Mouse (Mus musculus) myocyte (in vitro differentiated cells): ENCODE data around the gene Zfp367. TPM values are rescaled to one million over a fixed set of nuclear protein-coding genes. Genes with fewer than 3 reads are reported as not detected.
A peak's percentile ranks its signal among the peaks of the same experiment; 100 is the strongest.

Source experiments
- H3K27me3 ChIP-seq: one replicate; pipeline ENCODE4 v1.6.1; 2011; ENCODE audit not compliant: control insufficient read depth, insufficient read depth, insufficient read length
- H3K36me3 ChIP-seq: one replicate; pipeline ENCODE4 v1.6.1; 2011; ENCODE audit not compliant: control insufficient read depth, insufficient read depth
- H3K4me2 ChIP-seq: one replicate; pipeline ENCODE4 v1.6.1; 2011; ENCODE audit warnings: low read depth, control low read depth
- H3K4me3 ChIP-seq: one replicate; pipeline ENCODE4 v1.5.1; 2011; ENCODE audit warnings: mild to moderate bottlenecking, control low read depth, moderate library complexity
- H3K79me2 ChIP-seq: one replicate; pipeline ENCODE4 v1.6.1; 2011; ENCODE audit not compliant: control insufficient read depth, insufficient read depth
- H3ac ChIP-seq: one replicate; pipeline ENCODE4 v1.6.1; 2011; ENCODE audit not compliant: control insufficient read depth, insufficient read length
- CEBPB ChIP-seq: IDR thresholded peaks from 2 replicates; pipeline ENCODE4 v1.6.1; 2011; ENCODE audit warnings: mild to moderate bottlenecking, moderate library complexity; ENCODE audit not compliant: poor library complexity, insufficient read depth, severe bottlenecking
- E2F4 ChIP-seq: IDR thresholded peaks from one replicate; pipeline ENCODE4 v1.6.1; 2011; ENCODE audit warnings: mild to moderate bottlenecking, control low read depth, moderate library complexity; ENCODE audit not compliant: insufficient read depth
- MAX ChIP-seq: IDR thresholded peaks from one replicate; pipeline ENCODE4 v1.6.1; 2011; ENCODE audit warnings: low read depth, mild to moderate bottlenecking, control low read depth
- MYOD1 ChIP-seq, 3 experiments: IDR thresholded peaks; one replicate each; pipeline ENCODE4 v1.6.1; 2011; ENCODE audit warnings: control low read depth in 2 of 3, low read depth in 2 of 3, mild to moderate bottlenecking in 2 of 3, moderate library complexity in 1 of 3; ENCODE audit not compliant: insufficient read length in 2 of 3, control insufficient read depth in 1 of 3
- MYOG ChIP-seq, 3 experiments: IDR thresholded peaks; one replicate each; pipeline ENCODE4 v1.6.1; 2011; ENCODE audit warnings: control low read depth in 2 of 3, low read depth in 2 of 3, mild to moderate bottlenecking in 2 of 3; ENCODE audit not compliant: insufficient read length in 2 of 3, control insufficient read depth in 1 of 3, insufficient read depth in 1 of 3
- POLR2A ChIP-seq: IDR thresholded peaks from one replicate; pipeline ENCODE4 v1.6.1; 2011; ENCODE audit warnings: low read depth, mild to moderate bottlenecking, control low read depth, moderate library complexity; ENCODE audit not compliant: insufficient read length
- POLR2AphosphoS2 ChIP-seq: IDR thresholded peaks from one replicate; pipeline ENCODE4 v1.6.1; 2011; ENCODE audit warnings: low read depth, control low read depth; ENCODE audit not compliant: insufficient read length
- REST ChIP-seq: IDR thresholded peaks from one replicate; pipeline ENCODE4 v1.6.1; 2011; ENCODE audit warnings: mild to moderate bottlenecking, control low read depth, moderate library complexity; ENCODE audit not compliant: insufficient read depth, insufficient read length
- SRF ChIP-seq: IDR thresholded peaks from one replicate; pipeline ENCODE4 v1.6.1; 2011; ENCODE audit warnings: low read depth; ENCODE audit not compliant: control insufficient read depth, insufficient read length
- TCF12 ChIP-seq: IDR thresholded peaks from one replicate; pipeline ENCODE4 v1.6.1; 2011; ENCODE audit warnings: mild to moderate bottlenecking, control low read depth; ENCODE audit not compliant: poor library complexity, insufficient read depth, severe bottlenecking
- TCF3 ChIP-seq: IDR thresholded peaks from one replicate; pipeline ENCODE4 v1.6.1; 2011; ENCODE audit warnings: low read depth, control low read depth; ENCODE audit not compliant: insufficient read length
- USF1 ChIP-seq: IDR thresholded peaks from one replicate; pipeline ENCODE4 v1.6.1; 2011; ENCODE audit warnings: low read depth, mild to moderate bottlenecking, control low read depth, moderate library complexity
- polyA plus RNA-seq: library from polyadenylated mRNA; unstranded; fragments of >200 nt; fragmentation: generic; extraction: Trizol; gene quantifications from one replicate; pipeline ENCODE4 v1.2.1, GENCODE M21; 2012; ENCODE audit warnings: missing spikeins

Zfp367 gene
- polyA plus RNA-seq, 1 experiment = 3.0 TPM

- Histone ChIP-seq H3ac (no peak overlapping the region), H3K27me3 (no peaks in the 10 kb centered on the region), H3K4me2 (no peak overlapping the region), H3K36me3 (peaks cover 6% of the 10 kb centered on the region), H3K79me2 (no peaks in the 10 kb centered on the region), H3K4me3 (no peak overlapping the region)
- no peak for TF ChIP-seq TCF12
- TF ChIP-seq USF1 = no peak
- TF ChIP-seq POLR2A = no peak
- no peak for TF ChIP-seq MAX
- no peak for TF ChIP-seq TCF3
- no peak for TF ChIP-seq REST
- TF ChIP-seq POLR2AphosphoS2 = no peak
- no peak for TF ChIP-seq CEBPB
- TF ChIP-seq MYOG (IDR thresholded peaks at IDR 0.05; ENCODE audit: control insufficient read depth in 1 of 3, insufficient read depth in 1 of 3, insufficient read length in 2 of 3, low read depth in 2 of 3) = no peak
- no peak for TF ChIP-seq SRF
- no peak for TF ChIP-seq MYOD1 (IDR thresholded peaks at IDR 0.05; ENCODE audit: control insufficient read depth in 1 of 3, insufficient read length in 2 of 3, low read depth in 2 of 3)
- TF ChIP-seq E2F4 = no peak
These were observed 25.0 kb upstream of the Zfp367 start for GRCm38 (mm10) chr13:64178000-64178399.

DNA sequence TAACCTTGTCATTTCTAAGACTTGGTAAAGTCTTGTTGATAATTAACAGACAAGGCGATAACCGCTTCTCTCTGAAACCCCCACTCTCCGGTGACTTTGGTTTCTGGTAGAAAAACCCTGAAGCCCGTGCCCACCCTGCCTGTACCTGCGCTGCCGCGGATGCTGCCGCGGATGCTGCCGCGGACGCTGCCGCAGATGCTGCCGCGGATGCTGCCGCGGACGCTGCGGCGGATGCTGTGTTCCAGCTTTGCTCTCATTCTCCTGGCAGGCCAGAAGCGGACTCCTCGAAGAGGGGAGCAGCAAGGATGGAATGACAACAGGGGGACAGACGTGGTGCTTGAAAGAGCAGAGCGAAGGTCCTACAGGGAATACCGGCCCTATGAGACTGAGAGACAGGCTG lies 16.7 kb upstream of the Zfp367 start:
- TF ChIP-seq POLR2AphosphoS2 (no peak), E2F4 (no peak), TCF12 (no peak), MYOG (IDR thresholded peaks at IDR 0.05; ENCODE audit: control insufficient read depth in 1 of 3, insufficient read depth in 1 of 3, insufficient read length in 2 of 3, low read depth in 2 of 3) (no peak), MAX (no peak), POLR2A (no peak), MYOD1 (IDR thresholded peaks at IDR 0.05; ENCODE audit: control insufficient read depth in 1 of 3, insufficient read length in 2 of 3, low read depth in 2 of 3) (no peak), USF1 (no peak), CEBPB (no peak), REST (no peak), TCF3 (no peak), SRF (no peak)
- Histone ChIP-seq H3K4me2 (no peak overlapping the region), H3K4me3 (no peak overlapping the region), H3ac (no peak overlapping the region), H3K27me3 (no peaks in the 10 kb centered on the region), H3K79me2 (peaks cover 4% of the 10 kb centered on the region), H3K36me3 (peaks cover 3% of the 10 kb centered on the region)

DNA sequence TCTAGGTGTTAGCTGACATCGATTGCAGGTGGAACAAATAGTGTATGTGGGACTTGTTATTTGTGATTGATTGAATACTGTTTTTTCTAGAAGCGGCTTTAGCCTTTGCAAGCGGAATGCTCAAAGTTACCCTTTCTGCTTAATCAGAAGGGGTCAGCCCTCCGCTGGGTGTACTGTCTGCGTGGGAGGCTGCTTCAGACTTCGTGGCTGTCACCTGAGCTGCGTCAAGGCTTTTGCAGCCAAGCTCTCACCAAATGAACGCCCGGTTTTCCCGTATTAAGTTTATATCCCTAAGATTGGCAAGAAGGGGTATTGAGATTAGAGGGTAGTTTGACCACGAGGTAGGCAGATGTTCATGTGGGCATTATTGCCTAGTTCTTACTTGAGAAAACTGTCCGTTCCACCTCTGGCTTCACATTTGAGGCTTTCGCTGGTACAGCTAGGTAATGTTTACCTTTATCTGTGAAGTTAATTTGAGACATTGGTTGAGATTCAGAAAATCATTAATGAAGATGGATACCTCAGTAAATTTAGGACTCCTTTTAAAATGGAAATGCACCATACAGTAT lies 10.2 kb upstream of the Zfp367 start:
- H3K27me3 ChIP-seq = no peaks in the 10 kb centered on the region
- peak overlapping the region; percentile 85 for H3K4me2 ChIP-seq
- peak overlapping the region; percentile 50 for H3K4me3 ChIP-seq
- TF ChIP-seq POLR2A (no peak), TCF12 (no peak), USF1 (no peak), REST (no peak), TCF3 (no peak), MYOG (IDR thresholded peaks at IDR 0.05; ENCODE audit: control insufficient read depth in 1 of 3, insufficient read depth in 1 of 3, insufficient read length in 2 of 3, low read depth in 2 of 3) (no peak), CEBPB (no peak), MYOD1 (IDR thresholded peaks at IDR 0.05; ENCODE audit: control insufficient read depth in 1 of 3, insufficient read length in 2 of 3, low read depth in 2 of 3) (no peak), MAX (no peak), E2F4 (no peak), POLR2AphosphoS2 (no peak), SRF (no peak)
- H3K36me3 ChIP-seq = no peaks in the 10 kb centered on the region
- peaks cover 21% of the 10 kb centered on the region for H3K79me2 ChIP-seq
- H3ac ChIP-seq = no peak overlapping the region

DNA sequence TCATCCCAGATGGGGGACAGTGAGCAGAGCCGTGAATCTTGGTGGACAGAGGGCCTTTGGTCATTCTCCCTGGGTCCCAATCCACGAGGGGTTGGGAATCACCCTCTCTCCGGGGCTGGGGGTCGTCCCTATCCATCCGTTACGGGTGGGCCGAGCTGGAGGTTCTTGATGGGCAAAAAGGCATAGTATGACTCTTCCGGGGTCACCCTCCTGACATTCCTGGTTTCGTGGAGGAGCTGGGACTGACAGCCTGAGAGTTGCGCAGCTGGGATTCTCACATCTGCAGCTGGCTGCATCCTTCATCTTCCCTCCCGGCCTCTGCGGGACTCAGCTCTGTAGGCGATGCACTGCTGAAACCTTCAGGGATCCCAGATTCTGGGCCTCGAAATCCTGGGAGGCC lies 9.6 kb upstream of the Zfp367 start:
- H3K4me2 ChIP-seq = peak overlapping the region; percentile 85
- no peaks in the 10 kb centered on the region for H3K36me3 ChIP-seq

More for the DNA sequence above, 9.6 kb upstream of the Zfp367 start:
- Histone ChIP-seq H3K27me3 (no peaks in the 10 kb centered on the region), H3K4me3 (peak overlapping the region; percentile 50), H3K79me2 (peaks cover 21% of the 10 kb centered on the region), H3ac (peak overlapping the region; percentile 91)
- no peak for TF ChIP-seq POLR2AphosphoS2
- TF ChIP-seq E2F4 = no peak
- TF ChIP-seq MYOD1 (IDR thresholded peaks at IDR 0.05; ENCODE audit: control insufficient read depth in 1 of 3, insufficient read length in 2 of 3, low read depth in 2 of 3) = peak in 2 of 3 experiments; percentile 42 to 44
- TF ChIP-seq SRF = no peak
- no peak for TF ChIP-seq MAX
- no peak for TF ChIP-seq TCF12
- no peak for TF ChIP-seq USF1
